Mouse (Mus musculus) ovary, postnatal 10 days (tissue): ENCODE measurements at regions not wholly inside any gene's neighbourhood (a gene's known extent, or its start where the extent isn't known, plus 50 kb on each side); places are given as distances from the start of the nearest gene placed in this dataset.
A peak's percentile ranks its signal among the peaks of the same experiment; 100 is the strongest.
"Not testable (repeated sequence)": the region's sequence is repeated elsewhere in the genome, so short reads cannot be mapped to it uniquely, and the experiment has no call there.

Experiments used
- DNase-seq: peaks from one replicate; pipeline ENCODE4 v3.0.0; 2022; ENCODE audit warnings: low spot score

DNA sequence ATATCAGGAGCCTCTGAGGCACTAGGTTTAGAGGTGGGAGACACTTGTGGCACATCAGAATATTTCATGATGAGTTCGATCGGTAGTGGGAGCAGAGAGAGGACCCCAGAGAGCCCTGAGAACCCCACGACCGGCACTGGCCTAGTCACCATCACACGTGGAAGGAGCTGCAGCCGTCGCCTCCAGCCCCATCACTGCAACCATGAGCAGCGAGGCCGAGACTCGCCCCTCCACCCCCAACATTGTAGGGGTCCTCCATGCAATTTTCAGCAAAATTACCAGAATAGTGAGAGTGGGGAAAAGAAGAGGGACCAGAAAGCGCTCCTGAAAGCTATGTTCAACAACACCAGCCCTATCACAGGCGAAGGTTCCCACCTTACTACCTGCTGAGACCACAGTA lies 297.0 kb downstream of the Edem1 start:
- DNase-seq, result no peak

- no peak for DNase-seq
Observed at GRCm38 (mm10) chr6:109127203-109127602, 298.8 kb downstream of the Edem1 start.

GRCm38 (mm10) chr6:109146111-109146510 lies 317.7 kb downstream of the Edem1 start:
- DNase-seq, result no peak

DNA sequence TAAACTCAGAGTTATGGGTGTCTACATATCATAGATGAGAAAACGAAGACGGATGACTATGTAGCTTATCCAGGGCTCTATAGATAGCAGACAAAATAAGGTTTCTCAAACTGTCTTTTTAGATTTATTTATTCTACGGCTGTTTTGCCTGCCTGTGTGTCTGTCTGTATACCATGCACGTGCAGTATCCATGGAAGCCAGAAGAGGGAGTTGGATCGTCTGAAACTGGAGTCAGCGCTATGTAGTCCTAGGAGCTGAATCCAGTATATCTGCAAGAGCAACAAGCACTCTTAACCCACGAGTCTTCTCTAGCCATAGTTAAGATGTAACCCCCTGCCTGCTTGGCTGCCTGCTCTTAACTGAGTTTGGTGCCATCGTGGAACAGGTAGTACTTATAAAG lies 320.6 kb downstream of the Edem1 start:
- no peak for DNase-seq

GRCm38 (mm10) chr6:109150023-109150911 lies 321.8 kb downstream of the Edem1 start:
- peak; percentile 51 for DNase-seq

- DNase-seq, result no peak
Observed at GRCm38 (mm10) chr6:109150912-109151256, 322.4 kb downstream of the Edem1 start.

DNA sequence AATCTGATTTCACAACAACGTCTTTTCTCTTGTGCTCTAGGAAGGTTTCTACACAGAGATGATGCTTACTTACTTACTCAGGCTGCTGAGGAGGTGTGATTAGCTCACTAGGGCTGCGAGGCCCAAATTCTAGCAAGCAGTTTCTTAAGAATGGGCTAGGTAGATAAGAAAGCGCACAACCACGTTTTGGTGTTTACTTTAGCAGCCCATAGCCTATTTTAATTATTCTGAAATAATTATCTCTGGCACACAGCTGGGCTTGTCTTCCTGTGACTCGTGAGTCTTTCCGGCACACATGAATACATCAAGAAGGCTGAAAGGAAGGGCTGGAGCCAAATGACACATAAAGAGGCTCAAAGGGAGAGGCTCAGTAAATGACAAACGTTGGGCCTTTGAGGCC lies 325.2 kb downstream of the Edem1 start:
- DNase-seq, result no peak

DNA sequence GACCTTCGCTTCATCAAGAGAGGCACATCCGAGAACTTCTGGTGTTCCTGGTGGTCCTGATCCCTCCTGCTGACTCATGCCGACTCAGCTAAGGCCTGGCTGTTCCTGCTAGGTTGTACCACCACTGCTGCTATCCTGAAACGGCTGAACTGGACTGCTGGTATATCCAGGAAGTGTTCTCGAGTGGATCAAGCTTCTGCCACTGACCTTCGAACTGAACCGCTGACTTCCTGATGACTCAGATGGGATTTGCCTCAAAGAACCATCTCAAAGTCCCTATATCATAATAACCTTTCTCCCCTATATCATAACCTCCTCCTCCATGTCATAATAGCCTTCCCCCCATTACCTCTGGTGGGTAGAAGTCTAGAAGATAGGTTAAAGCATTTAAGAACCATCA lies 331.1 kb downstream of the Edem1 start:
- DNase-seq, result no peak

DNA sequence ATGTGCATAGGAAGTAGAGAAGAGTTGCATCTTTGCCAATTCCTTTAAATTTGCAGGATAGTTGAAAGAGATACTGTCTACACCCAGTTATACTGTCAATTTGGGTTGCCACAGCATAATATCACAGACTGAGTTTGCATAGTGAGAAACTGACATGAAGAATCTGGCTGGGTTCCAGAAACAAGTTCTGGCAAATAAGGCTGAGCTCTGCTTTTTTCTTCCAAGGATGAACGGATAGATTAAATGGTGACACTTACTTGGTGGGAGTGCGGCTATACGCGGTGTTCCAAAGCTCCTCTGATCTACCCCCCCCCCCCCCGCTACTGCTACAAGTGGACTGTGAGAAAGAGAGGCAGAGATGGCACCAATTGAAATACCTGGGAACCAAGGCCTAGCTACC lies 339.0 kb downstream of the Edem1 start:
- DNase-seq, result no peak

DNA sequence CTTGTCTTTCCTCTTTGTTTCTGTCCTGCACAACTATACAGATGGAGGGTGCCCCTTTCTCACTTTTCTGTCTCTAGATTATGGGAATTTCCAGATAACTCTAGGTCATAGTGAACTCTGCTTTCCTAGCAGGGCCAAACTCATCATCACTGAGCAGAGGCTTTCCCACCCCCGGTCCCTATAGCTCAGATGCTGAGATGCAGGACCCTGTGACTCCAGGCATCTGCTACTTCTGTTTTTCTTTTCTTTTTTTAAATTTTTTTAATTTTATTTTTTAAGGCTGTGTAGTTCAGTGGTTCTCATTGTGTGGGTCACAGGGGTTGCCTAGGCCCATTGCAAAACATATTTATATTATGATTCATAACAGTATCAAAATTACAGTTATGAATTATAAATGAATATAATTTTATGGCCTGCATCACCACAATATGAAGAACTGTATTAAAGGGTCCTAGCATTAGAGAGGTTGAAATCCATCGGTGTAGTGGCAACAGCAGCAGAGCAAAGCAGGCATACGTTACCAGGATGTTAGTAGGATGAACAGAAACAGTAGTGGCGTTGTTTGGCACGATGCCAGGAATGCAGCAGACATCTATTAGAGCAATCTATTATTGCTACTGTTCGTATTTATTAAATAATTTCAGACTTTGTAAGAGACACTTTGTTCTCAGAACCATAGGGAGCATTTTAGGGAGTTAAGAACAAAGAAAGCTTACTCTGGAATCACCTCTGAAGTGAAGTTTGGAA lies 343.8 kb downstream of the Edem1 start:
- no peak for DNase-seq

DNA sequence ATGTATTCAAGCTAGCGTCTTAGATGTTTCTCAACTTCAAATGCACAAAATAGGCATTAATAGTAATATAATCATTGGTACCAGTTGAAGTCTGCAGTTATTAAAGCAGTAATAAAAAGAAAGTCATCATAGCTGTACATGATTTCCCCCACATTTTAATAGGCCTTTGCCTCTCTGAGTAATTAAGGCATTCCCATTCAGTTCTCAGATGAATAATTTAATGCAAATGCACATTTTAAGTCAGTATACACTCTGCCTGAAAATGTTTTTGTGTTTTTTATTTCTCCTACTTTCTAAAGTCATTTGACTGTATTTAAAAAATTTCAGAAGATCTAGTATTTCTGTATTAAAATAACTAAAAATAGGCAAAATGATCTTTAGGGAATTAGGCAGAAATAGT lies 344.6 kb downstream of the Edem1 start:
- no peak for DNase-seq

DNA sequence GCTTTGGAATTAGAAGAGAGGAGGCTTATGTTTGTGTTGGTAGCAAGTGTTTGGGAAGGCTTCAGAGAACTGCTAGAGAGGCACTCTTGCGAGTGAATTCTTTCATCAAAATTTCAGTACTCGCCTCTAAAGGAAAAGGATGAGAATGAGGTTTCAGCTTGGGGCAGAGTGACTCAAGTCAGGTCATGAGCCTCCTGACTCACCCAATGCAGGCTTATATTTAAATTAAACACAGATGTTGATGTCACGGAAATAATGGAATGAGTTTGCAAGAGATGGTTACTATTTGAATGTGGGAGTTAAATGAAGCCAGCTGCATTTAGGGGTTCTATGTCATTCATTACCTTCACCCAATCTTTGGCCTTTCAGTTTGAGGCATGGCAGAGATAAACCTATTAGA lies 348.4 kb downstream of the Edem1 start:
- DNase-seq, result no peak

GRCm38 (mm10) chr6:109182878-109183277 lies 354.4 kb downstream of the Edem1 start:
- no peak for DNase-seq

DNA sequence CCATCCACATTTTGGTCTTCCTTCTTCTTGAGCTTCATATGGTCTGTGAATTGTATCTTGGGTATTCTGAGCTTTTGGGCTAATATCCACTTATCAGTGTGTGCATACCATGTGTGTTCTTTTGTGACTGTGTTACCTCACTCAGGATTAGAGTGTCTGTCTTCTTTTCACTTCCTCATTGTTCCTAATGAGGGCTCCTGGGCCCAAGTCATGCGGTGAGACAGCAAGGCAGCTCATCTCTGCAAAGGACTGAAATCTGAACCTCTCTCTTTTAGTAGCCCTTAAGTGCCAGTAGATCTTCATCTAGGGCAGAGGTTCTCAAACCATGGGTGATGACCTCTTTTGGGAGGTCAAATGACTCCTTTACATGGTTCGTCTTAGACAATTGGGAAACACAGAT lies 364.6 kb downstream of the Edem1 start:
- DNase-seq, result not testable (repeated sequence)

DNA sequence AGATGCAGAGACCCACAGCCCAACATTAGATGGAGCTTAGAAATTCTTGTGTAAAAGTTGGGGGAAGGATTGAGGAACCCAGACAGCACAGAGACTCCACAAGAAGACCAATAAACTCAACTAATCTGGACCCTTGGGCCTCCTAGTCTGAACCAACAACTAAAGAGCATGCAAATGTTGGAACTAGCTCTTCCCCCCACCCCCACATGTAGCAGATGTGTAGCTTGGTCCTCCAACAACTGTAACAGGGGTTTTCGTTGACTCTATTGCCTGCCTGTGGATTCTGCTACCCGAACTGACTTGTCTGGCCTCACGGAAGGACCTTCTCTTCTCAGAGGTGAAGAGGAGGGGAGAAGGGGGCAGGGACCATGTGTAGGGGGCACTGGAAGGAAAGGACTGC lies 365.2 kb downstream of the Edem1 start:
- DNase-seq, result no peak

GRCm38 (mm10) chr6:109209699-109210098 lies 381.3 kb downstream of the Edem1 start:
- DNase-seq, result no peak

GRCm38 (mm10) chr6:109230391-109230790 lies 401.9 kb downstream of the Edem1 start:
- DNase-seq, result no peak

- DNase-seq, result no peak
Observed at GRCm38 (mm10) chr6:109233426-109233825, 405.0 kb downstream of the Edem1 start.

- DNase-seq, result no peak
Observed at GRCm38 (mm10) chr6:109245666-109246065, 417.2 kb downstream of the Edem1 start.

GRCm38 (mm10) chr6:109246510-109246909 lies 418.1 kb downstream of the Edem1 start:
- DNase-seq, result not testable (repeated sequence)
